Comparison of ENCODE assay signal across 13 mouse cellular contexts in the genomic region with DNA sequence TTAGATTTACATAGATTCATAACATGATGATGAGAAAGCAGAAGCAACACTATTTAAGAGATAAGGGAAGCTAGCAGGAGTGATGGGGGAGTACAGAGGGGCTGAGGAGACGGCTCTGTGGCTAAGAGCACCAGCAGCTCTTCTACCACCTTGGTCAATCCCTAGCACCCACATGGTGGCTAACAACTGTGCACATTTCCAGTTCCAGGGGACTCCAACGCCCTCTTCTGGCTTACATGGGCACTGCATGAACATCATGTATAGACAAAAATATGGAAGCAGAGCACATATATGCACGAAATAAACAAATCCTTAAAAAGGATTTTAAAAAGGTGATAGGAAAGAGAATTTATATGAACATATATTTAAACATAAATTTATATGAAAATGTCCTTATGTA. TPM values are rescaled to one million over a fixed set of nuclear protein-coding genes. Genes with fewer than 3 reads are reported as not detected.
DNase-seq lines count a peak whose midpoint lies in the region; TF ChIP-seq lines count a peak whose summit lies in the region.
"Had no signal": no experiment of that assay in that cellular context is flagged by ENCODE, and none has a peak within 500 bp of the region (broad histone marks: within the 10 kb centered on the region; RNA-seq: fewer than 3 reads in every experiment).

No protein-coding gene starts in this region.

- H3K4me3 ChIP-seq in layer of hippocampus, adult 2 months: no peak overlapping the region
- H3K4me3 ChIP-seq in cortical plate, adult 2 months (ENCODE audit: insufficient read depth, low read length): no peak overlapping the region
- H3K4me3 ChIP-seq: embryonic facial prominence, embryonic 13.5 days; heart, embryonic 12.5 days; limb, embryonic 12.5 days; neural tube, embryonic 12.5 days had no signal

- TF ChIP-seq CTCF in layer of hippocampus, adult 2 months (conservative IDR thresholded peaks at IDR 0.05): peak; percentile 61
- TF ChIP-seq CTCF in cortical plate, adult 2 months (IDR thresholded peaks at IDR 0.05; ENCODE audit: extremely low read depth, insufficient read depth, low read length): peak; percentile 36; the same call in 1 of the 2 replicates

- H3K27ac ChIP-seq in layer of hippocampus, adult 2 months: no peak overlapping the region
- H3K27ac ChIP-seq in cortical plate, adult 2 months (ENCODE audit: insufficient read depth, low read length): no peak overlapping the region
- H3K27ac ChIP-seq: embryonic facial prominence, embryonic 13.5 days; neural tube, embryonic 12.5 days had no signal

- peaks cover 3% of the 10 kb centered on the region; the same call in 1 of the 2 replicates for H3K4me1 ChIP-seq in cortical plate, adult 2 months (ENCODE audit: control insufficient read depth, insufficient read depth, low read length)

- no peak for DNase-seq in layer of hippocampus, adult 2 months (ENCODE audit: low spot score in 2 of 2)
- DNase-seq in layer of hippocampus, adult 18-20 months (ENCODE audit: low spot score in 2 of 2): no peak
- peak; percentile 57 for DNase-seq in 416B (ENCODE audit: low read depth)
- peak; percentile 34 for DNase-seq in CD4-positive helper T cell, adult 2 months (ENCODE audit: low read depth, low spot score)
- no peak for DNase-seq in right cerebral cortex, adult 2 months (ENCODE audit: low spot score in 2 of 2)
- DNase-seq in frontal cortex, postnatal 10 days (ENCODE audit: low spot score in 2 of 2): no peak
- DNase-seq: right cerebral cortex, postnatal 25 days; thymus, adult 18-20 months had no signal

- no peak for TF ChIP-seq POLR2A in cortical plate, adult 2 months (IDR thresholded peaks at IDR 0.05; ENCODE audit: extremely low read depth, insufficient read depth, low read length)

RNA-seq across cellular contexts. Expression of a gene that starts 4.6 kb away (rescaled TPM):
- total RNA-seq in layer of hippocampus, adult 2 months (2021): 10 to 100 TPM; 21.0 to 24.8 TPM
- total RNA-seq in layer of hippocampus, adult 18-20 months (2021): 10 to 100 TPM; 23.3 to 28.7 TPM
- polyA plus RNA-seq in cortical plate, adult 2 months (2012; rRNA removed): 20.6 and 21.7 TPM in 2 replicates

RNA-seq across cellular contexts. Expression of a gene that starts 4.7 kb away (rescaled TPM):
- total RNA-seq in layer of hippocampus, adult 2 months (2021): 10 to 100 TPM; 31.9 to 34.4 TPM
- 10 to 100 TPM; 32.4 to 33.2 TPM for total RNA-seq in layer of hippocampus, adult 18-20 months (2021)
- 21.8 and 25.8 TPM in 2 replicates for polyA plus RNA-seq in cortical plate, adult 2 months (2012; rRNA removed)

RNA-seq across cellular contexts. Expression of a gene that starts 23.7 kb away (rescaled TPM):
- 10 to 100 TPM; 21.1 to 24.5 TPM for total RNA-seq in layer of hippocampus, adult 2 months (2021)
- total RNA-seq in layer of hippocampus, adult 18-20 months (2021): 10 to 100 TPM; 22.4 TPM
- polyA plus RNA-seq in cortical plate, adult 2 months (2012; rRNA removed): 14.2 and 15.4 TPM in 2 replicates

Comparison
In these comparisons a context has a peak if more than half of its experiments do, and no peak if none do; other contexts are left out.
1. DNase-seq: peak in 416B (single experiment) and CD4-positive helper T cell, adult 2 months (single experiment); none in layer of hippocampus, adult 2 months (0 of 2), layer of hippocampus, adult 18-20 months (0 of 2), right cerebral cortex, adult 2 months (0 of 2) and frontal cortex, postnatal 10 days (0 of 2).